Mouse (Mus musculus) liver, postnatal 0 days (tissue): Measurements from ENCODE around the gene Meis3. TPM values are rescaled to one million over a fixed set of nuclear protein-coding genes. Genes with fewer than 3 reads are reported as not detected.

Source experiments
- ATAC-seq: fragments of 200-750 bp; cut with Nextera tagmentation; 2 replicates; pipeline ENCODE4 v1.8.0; 2017; ENCODE audit warnings: mild to moderate bottlenecking, moderate library complexity
- DNase-seq: peaks from one replicate; pipeline ENCODE4 v3.0.0-alpha.2; 2016
- H3K27ac ChIP-seq: fragments of 300-500 bp; sonication (generic); 2 replicates; pipeline ENCODE4 v1.5.1; 2014; ENCODE audit warnings: antibody characterized with exemption, moderate library complexity, mild to moderate bottlenecking, low read depth
- H3K27me3 ChIP-seq: fragments of 300-500 bp; sonication (generic); 2 replicates; pipeline ENCODE4 v1.6.1; 2014; ENCODE audit warnings: low read length, control low read depth, mixed read lengths; ENCODE audit not compliant: insufficient read depth
- H3K36me3 ChIP-seq: fragments of 300-500 bp; sonication (generic); replicated peaks from 2 replicates; pipeline ENCODE4 v1.6.1; 2014; ENCODE audit warnings: mild to moderate bottlenecking, control low read depth, low read length, moderate library complexity, mixed read lengths; ENCODE audit not compliant: insufficient read depth
- H3K4me1 ChIP-seq: fragments of 300-500 bp; sonication (generic); 2 replicates; pipeline ENCODE4 v1.6.1; 2014; ENCODE audit warnings: antibody characterized with exemption, mild to moderate bottlenecking, control low read depth; ENCODE audit not compliant: insufficient read depth
- H3K4me2 ChIP-seq: fragments of 300-500 bp; sonication (generic); 2 replicates; pipeline ENCODE4 v1.6.1; 2014; ENCODE audit warnings: low read depth, mild to moderate bottlenecking, low read length, moderate library complexity, mixed read lengths
- H3K4me3 ChIP-seq: fragments of 300-500 bp; sonication (generic); 2 replicates; pipeline ENCODE4 v1.5.1; 2014; ENCODE audit warnings: low read depth, low read length
- H3K9ac ChIP-seq: fragments of 300-500 bp; sonication (generic); replicated peaks from 2 replicates; pipeline ENCODE4 v1.6.1; 2014; ENCODE audit warnings: mild to moderate bottlenecking, moderate library complexity
- H3K9me3 ChIP-seq: fragments of 300-500 bp; sonication (generic); 2 replicates; pipeline ENCODE4 v1.6.1; 2016; ENCODE audit warnings: mild to moderate bottlenecking, control low read depth, low read length, mixed read lengths
- CTCF ChIP-seq: sonication (generic); IDR thresholded peaks from 2 replicates; pipeline ENCODE4 v1.5.1; 2016; ENCODE audit warnings: antibody characterized with exemption, low read depth
- EP300 ChIP-seq: IDR thresholded peaks from 2 replicates; pipeline ENCODE4 v1.6.1; 2016; ENCODE audit warnings: antibody characterized with exemption, low read depth, mild to moderate bottlenecking
- WGBS: fragments of 180-500 bp; shearing (Covaris S2); extraction: QIAGEN DNeasy Blood & Tissue Kit; methylation state at CpG from one replicate; pipeline ENCODE4 v1.1.7; 2014; ENCODE audit not compliant: insufficient replicate concordance; 5-methylcytosine and 5-hydroxymethylcytosine counted together
- polyA plus RNA-seq: library from polyadenylated mRNA; unstranded; fragments of >200 nt; fragmentation: Nextera tagmentation; extraction: Ambion mirVana; gene quantifications from 2 replicates; pipeline ENCODE4 v1.2.1, GENCODE M21; 2015

The Meis3 gene
- 1.9 and 2.0 TPM in 2 replicates for polyA plus RNA-seq

GRCm38 (mm10) chr7:16174597-16175541 is at the start of gene Meis3:
TSS of gene Meis3 (plus strand) at chr7:16175090.
- H3K4me3 ChIP-seq, result peak within 1 kb of the TSS; percentile 50
- under 1% methylated on average over 35 of the region's 42 CpGs for WGBS

GRCm38 (mm10) chr7:16125829-16126228 is 49.1 kb upstream of the Meis3 start:
- 82% methylated on average over 9 of the region's 9 CpGs for WGBS
- H3K27me3 ChIP-seq, result peaks cover 9% of the 10 kb centered on the region

More at GRCm38 (mm10) chr7:16174597-16175541, at the start of gene Meis3:
- DNase-seq (peak; percentile 31), ATAC-seq (no peak)
- H3K9me3 ChIP-seq, result no peaks in the 10 kb centered on the region
- H3K4me1 ChIP-seq, result peaks cover 7% of the 10 kb centered on the region
- TF ChIP-seq EP300 (no peak), CTCF (peak; percentile 43)
- H3K27ac ChIP-seq, result no peak within 1 kb of the TSS
- no peaks in the 10 kb centered on the region for H3K36me3 ChIP-seq
- peaks cover 32% of the 10 kb centered on the region for H3K27me3 ChIP-seq
- H3K4me2 ChIP-seq, result peak within 1 kb of the TSS; percentile 76
- peak within 1 kb of the TSS; percentile 54 for H3K9ac ChIP-seq

GRCm38 (mm10) chr7:16128344-16128743 is 46.5 kb upstream of the Meis3 start:
- Histone ChIP-seq H3K9ac (no peak overlapping the region), H3K27me3 (peaks cover 21% of the 10 kb centered on the region), H3K4me3 (no peak overlapping the region), H3K4me2 (no peak overlapping the region), H3K36me3 (no peaks in the 10 kb centered on the region), H3K27ac (no peak overlapping the region), H3K4me1 (0 out of 2 replicates have a peak, but pooled peaks cover 4% of the 10 kb centered on the region), H3K9me3 (no peaks in the 10 kb centered on the region)
- TF ChIP-seq EP300 (no peak), CTCF (no peak)
- DNase-seq (no peak), ATAC-seq (no peak)
- 80% methylated on average over 6 of the region's 6 CpGs for WGBS

More at GRCm38 (mm10) chr7:16125829-16126228, 49.1 kb upstream of the Meis3 start:
- H3K27ac ChIP-seq, result no peak overlapping the region
- no peaks in the 10 kb centered on the region for H3K9me3 ChIP-seq
- no peaks in the 10 kb centered on the region for H3K36me3 ChIP-seq
- TF ChIP-seq CTCF (peak; percentile 27; the same call in 1 of the 2 replicates), EP300 (no peak)
- H3K9ac ChIP-seq, result no peak overlapping the region
- H3K4me1 ChIP-seq, result 0 out of 2 replicates have a peak, but pooled peaks cover 4% of the 10 kb centered on the region
- no peak overlapping the region for H3K4me3 ChIP-seq
- peak; percentile 13 for DNase-seq
- H3K4me2 ChIP-seq, result no peak overlapping the region
- no peak for ATAC-seq

- Histone ChIP-seq H3K9ac (no peak overlapping the region), H3K4me1 (0 out of 2 replicates have a peak, but pooled peaks cover 4% of the 10 kb centered on the region), H3K27me3 (peaks cover 21% of the 10 kb centered on the region), H3K4me3 (no peak overlapping the region), H3K27ac (no peak overlapping the region), H3K4me2 (no peak overlapping the region), H3K36me3 (no peaks in the 10 kb centered on the region), H3K9me3 (no peaks in the 10 kb centered on the region)
- WGBS, result 60% methylated on average over 5 of the region's 5 CpGs
- DNase-seq (no peak), ATAC-seq (no peak)
- no peak for TF ChIP-seq CTCF
- no peak for TF ChIP-seq EP300
These were observed 46.0 kb upstream of the Meis3 start for GRCm38 (mm10) chr7:16128899-16129298.

GRCm38 (mm10) chr7:16129421-16129845 is 45.5 kb upstream of the Meis3 start, which contains the start of gene Slc8a2:
TSS of gene Slc8a2 (plus strand) at chr7:16129826.
- no peaks in the 10 kb centered on the region for H3K36me3 ChIP-seq
- H3K9me3 ChIP-seq, result no peaks in the 10 kb centered on the region
- DNase-seq (peak; percentile 80), ATAC-seq (peak; percentile 78)
- no peak for TF ChIP-seq EP300
- no peak for TF ChIP-seq CTCF
- H3K4me3 ChIP-seq, result peak within 1 kb of the TSS; percentile 20
- H3K4me2 ChIP-seq, result peak within 1 kb of the TSS; percentile 58
- no peak within 1 kb of the TSS for H3K9ac ChIP-seq
- peaks cover 21% of the 10 kb centered on the region for H3K27me3 ChIP-seq
- 2% methylated on average over 12 of the region's 12 CpGs for WGBS
- H3K27ac ChIP-seq, result no peak within 1 kb of the TSS
- 0 out of 2 replicates have a peak, but pooled peaks cover 4% of the 10 kb centered on the region for H3K4me1 ChIP-seq
